Mouse (Mus musculus) brain, embryonic 14.5 days (tissue): ENCODE data around the gene 9530003J23Rik. TPM values are rescaled to one million over a fixed set of nuclear protein-coding genes. Genes with fewer than 3 reads are reported as not detected.
A peak's percentile ranks its signal among the peaks of the same experiment; 100 is the strongest.
"Not testable (repeated sequence)": the region's sequence is repeated elsewhere in the genome, so short reads cannot be mapped to it uniquely, and the experiment has no call there.

ENCODE experiments used
- DNase-seq: peaks from one replicate; pipeline ENCODE4 v3.0.0-alpha.2; 2011; ENCODE audit warnings: low read depth
- CTCF ChIP-seq: fragments of 200-500 bp; IDR thresholded peaks from 2 replicates; pipeline ENCODE4 v1.5.1; 2012; ENCODE audit warnings: inconsistent platforms, mild to moderate bottlenecking, moderate library complexity, borderline replicate concordance; ENCODE audit not compliant: insufficient read depth, insufficient read length; ENCODE audit errors: extremely low read depth
- POLR2A ChIP-seq: fragments of 200-500 bp; IDR thresholded peaks from 2 replicates; pipeline ENCODE4 v1.6.1; 2012; ENCODE audit warnings: mild to moderate bottlenecking, inconsistent platforms, borderline replicate concordance; ENCODE audit not compliant: poor library complexity, insufficient read depth, insufficient read length, severe bottlenecking; ENCODE audit errors: extremely low read depth
- polyA plus RNA-seq: library from polyadenylated mRNA; depleted of rRNA; stranded (reverse); fragments of >200 nt; gene quantifications from 2 replicates; pipeline ENCODE4 v1.2.3, GENCODE M21; 2012

Gene 9530003J23Rik
- polyA plus RNA-seq, 1 experiment, result not detected

DNA sequence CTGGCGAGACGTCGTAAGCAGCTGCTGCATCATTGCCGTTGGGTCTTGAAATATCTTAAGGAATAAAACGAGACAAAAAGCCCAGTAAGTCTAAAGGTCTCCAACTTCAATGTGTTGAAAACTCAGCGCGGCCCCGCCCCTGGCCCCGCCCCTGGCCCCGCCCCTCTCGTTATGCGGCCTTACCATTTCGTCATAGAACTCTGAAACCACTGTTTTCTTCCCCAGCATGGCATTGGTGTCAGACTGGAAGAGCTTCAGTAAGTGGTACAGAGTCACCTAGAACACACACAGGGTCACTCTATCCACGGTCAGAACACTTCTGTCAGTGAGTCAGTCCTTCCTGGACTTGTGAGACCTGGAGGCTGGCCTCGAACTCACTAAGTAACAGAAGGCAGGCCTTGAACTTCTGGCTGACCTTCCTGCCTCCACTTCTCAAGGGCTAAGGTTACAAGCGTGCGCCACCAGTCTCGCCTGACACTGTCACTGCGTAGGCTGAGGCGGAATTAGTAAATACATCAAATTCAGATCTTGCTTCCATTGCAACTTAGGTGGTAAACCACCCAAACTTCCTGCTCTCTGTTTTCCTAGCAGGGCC is 21.2 kb downstream of the 9530003J23Rik start:
- no peak for DNase-seq

DNA sequence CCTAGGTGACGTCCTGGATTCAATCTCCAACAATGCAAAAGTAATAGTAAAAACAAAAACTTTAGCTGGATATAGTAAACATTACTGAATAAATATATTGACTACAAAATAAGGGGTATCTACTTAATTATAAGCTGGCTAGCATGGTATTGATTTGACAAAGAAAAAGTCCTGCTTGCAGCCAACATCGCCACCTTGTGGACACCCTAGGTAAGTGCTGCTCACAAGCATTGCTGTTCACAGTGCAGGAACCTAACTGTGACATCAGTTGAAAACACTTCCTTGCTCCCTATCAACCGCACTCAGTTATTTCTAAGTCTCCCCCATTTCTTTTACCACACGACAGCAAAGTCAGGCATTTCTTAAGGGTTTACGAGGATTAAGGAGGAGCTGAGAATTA is 21.7 kb downstream of the 9530003J23Rik start:
- DNase-seq, result peak; percentile 58
- no peak for TF ChIP-seq POLR2A
- peak; percentile 76; the same call in 1 of the 2 replicates for TF ChIP-seq CTCF

More for the DNA sequence above, 21.2 kb downstream of the 9530003J23Rik start:
- no peak for TF ChIP-seq CTCF
- no peak for TF ChIP-seq POLR2A

DNA sequence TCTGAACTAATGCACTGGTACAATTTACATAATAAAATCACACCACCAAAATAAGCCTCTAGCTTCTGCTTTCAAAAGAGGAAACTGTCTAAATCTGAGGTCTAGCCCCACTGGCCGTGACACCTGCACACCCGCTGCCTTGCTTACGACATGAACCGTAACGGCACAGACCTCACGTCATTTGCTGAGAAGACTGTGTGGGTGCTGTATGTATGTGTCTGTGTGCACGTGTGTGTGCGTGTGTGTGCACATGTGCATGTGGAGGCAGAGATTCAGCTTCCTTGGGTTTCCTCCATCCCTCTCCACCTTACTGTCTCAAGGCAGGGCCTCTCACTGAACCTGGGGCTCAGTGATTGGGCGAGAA is 22.4 kb downstream of the 9530003J23Rik start:
- no peak for DNase-seq
- TF ChIP-seq CTCF, result no peak
- no peak for TF ChIP-seq POLR2A

DNA sequence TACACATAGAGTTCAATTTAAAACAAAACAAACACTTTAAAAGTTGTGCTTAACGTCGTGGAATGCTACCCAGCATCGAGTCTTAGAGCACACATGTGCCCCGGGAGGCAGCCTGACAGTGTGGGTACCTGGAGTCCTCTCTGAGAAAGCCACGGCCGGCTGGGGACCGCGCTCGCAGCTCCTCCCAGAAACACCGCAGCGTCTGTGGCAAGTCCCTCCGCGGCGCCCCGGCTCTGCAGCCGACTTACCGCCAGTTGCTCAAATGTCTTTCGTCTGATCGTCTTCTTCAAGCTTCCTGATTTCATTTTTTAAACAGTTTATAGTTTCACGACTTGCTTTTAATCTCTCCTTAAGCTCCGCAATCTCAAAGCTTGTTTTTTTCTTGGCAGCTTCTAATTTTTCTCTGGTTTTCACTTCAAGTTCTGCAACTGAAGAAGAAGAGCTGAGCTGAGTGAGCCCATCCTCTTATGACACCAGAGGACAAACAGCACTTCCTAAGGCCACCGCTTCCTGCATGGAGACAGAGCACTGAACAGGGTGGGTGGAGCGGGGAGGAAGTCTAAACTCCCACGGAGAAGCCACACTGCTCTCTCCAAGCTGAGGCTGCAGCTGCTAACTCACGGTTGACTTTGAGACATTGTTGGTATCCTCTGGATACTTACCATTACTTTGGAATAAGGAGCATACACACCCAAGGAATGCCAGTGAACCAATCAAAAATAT is 22.9 kb downstream of the 9530003J23Rik start:
- TF ChIP-seq POLR2A (no peak), CTCF (no peak)
- DNase-seq, result no peak

DNA sequence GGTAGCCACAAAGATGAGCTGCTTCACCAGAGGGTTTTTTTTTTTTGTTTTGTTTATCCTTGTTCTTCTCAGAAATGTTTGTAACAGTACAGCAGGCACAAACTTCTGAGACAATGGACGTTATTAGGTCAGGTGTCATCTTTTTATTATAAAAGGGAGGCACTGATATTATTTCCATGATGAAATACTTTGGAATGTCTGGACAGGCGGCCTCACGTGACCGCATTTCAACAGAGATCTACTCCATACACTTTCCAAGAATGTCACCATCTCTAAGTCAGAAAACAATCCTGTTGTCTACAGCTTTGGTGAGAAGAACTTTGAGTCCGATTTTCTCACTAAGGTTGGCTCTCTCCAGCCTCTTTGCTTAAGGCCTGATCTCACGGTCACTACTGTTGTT is 27.5 kb downstream of the 9530003J23Rik start:
- TF ChIP-seq POLR2A (no peak), CTCF (no peak)
- DNase-seq, result no peak

DNA sequence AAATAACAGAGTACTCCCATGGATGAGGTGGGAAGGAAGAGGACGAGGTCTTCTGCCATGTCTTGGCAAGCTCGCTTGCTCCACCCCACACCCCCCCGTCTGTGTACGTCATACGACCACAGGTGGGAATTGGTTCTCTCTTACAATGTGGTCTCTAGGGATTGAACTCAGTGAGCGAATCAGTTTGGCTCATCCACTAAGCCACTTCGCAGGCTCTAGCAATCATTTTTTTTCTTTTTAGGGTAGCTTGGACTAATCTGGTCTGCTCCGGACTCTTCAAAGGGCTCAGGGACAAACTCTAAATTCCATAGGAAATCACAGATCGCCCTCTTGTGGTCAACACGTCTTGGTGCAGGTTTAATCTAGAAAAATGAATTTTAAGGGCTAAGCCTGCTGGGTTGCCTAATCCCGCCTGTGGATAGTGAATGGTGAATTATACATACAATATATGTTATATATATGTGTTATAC is 29.0 kb downstream of the 9530003J23Rik start:
- TF ChIP-seq POLR2A (no peak), CTCF (peak; percentile 72; the same call in 1 of the 2 replicates)
- DNase-seq, result peak; percentile 87

DNA sequence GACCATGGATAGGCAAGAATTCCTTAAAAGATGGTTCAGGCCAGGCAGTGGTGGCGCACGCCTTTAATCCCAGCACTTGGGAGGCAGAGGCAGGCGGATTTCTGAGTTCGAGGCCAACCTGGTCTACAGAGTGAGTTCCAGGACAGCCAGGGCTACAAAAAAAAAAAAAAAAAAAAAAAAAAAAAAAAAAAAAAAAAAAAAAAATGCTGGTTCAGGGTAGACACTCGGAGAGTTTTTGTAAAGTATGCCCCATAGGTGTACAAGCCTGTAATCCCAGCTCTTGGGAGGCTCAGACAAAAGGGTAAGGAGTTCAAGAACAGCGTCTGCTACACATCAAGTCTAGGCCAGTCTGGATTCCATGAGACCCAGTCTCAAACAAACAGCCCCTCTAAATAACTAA is 29.7 kb downstream of the 9530003J23Rik start:
- DNase-seq, result not testable (repeated sequence)

DNA sequence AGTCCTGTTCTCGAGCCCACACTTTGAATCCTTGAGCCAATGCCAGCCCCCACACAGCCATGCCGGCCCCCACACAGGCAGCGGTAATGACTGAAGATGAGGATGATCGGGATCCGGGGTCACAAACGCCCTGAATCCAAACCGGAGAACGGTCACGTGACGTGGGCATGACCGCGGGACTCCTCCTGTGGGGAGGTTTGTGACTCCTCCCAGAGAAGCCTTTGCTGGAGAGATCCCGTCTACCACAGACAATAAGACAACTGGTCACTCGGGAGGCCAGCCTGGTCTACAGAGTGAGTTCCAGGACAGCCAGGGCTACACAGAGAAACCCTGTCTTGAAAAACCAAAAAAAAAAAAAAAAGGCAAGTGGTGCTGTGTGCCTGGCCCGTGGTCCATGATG is 30.3 kb downstream of the 9530003J23Rik start:
- TF ChIP-seq CTCF (no peak), POLR2A (no peak)
- DNase-seq, result no peak

DNA sequence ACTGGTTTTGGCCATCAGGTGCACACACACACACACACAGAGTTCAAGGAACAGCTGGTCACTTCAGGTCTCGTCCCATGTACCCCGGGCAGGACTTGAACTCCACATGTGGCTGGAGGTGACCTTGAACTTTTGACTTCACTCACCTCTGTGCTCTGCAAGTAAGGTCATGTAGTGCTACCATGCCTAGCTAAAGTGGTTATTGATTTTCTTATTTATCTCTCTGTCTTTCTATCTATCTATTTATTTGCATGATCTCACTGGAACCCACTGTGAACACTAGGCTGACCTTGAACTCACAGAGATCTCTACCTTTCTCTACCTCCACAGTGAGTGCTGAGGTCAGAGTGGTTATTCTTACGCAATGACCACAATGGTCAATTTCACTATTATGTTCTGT is 32.4 kb downstream of the 9530003J23Rik start:
- no peak for DNase-seq
- TF ChIP-seq POLR2A (no peak), CTCF (no peak)

DNA sequence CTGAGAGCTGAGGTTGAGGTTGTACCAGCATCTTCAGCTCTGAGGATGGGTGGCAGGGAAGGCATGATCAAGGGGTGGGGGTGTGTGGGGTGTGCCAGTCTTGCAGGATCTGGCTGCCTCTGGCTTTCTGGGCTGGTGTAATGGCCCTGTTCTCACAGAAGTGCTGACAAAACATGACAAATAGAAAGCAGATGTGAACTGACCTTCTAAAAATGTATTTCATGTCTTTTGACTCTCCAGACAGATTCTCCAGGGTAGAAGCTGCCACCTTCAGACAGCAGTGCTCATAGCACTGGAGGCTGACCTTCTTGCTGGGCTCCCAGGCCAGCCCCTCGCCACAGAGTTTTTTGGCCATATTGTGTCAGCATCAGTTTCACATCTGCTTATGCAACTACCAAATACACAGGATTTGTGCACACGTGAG is 34.9 kb downstream of the 9530003J23Rik start:
- no peak for DNase-seq
- TF ChIP-seq CTCF (no peak), POLR2A (no peak)

DNA sequence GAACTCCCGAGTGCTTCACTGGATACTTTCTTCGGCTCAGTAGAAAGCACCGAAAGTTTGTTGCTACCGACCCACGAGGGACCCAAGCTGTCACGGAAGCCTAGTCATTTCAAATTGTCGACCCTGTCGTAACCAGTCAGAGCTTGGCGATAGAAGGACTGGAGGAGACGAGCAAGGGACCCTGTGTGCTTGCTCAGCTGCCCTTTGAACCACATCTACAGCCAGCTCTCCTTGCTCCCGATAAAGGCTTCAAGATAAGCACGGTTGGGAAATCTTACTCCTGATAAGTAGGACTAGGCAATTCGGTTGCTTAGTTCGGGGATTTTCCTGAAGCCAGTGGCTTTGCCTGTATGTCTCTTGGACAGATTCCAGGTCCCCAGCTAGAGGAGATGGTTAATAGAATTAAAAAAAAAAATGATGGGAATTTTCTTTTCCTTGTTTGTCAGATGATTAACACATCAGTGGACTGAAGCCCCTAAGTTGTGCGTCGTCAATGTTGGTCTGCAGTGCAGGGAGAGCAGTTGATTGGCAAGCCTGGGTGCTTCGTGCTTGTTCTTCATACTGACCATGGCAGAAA is 35.4 kb downstream of the 9530003J23Rik start:
- DNase-seq, result no peak
- TF ChIP-seq CTCF (no peak), POLR2A (no peak)

DNA sequence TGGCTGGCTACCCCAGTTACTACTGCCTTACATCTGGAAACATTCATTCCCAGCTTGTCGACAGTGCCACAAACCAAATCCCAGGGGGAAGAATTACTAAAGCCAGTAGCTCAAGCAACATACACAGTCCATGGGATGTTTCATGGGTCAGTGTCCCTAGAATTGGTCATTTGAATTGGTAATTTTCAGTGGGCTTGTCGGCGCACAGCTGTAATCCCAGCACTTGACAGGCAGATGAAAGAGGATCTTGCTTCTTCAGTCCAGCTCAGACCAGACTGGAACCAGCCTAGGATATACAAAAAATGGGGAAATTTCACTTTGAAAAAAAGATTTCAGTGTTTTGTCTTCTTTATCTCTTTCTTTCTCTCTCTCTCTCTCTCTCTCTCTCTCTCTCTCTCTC is 38.8 kb downstream of the 9530003J23Rik start:
- no peak for DNase-seq
- TF ChIP-seq CTCF (no peak), POLR2A (no peak)

DNA sequence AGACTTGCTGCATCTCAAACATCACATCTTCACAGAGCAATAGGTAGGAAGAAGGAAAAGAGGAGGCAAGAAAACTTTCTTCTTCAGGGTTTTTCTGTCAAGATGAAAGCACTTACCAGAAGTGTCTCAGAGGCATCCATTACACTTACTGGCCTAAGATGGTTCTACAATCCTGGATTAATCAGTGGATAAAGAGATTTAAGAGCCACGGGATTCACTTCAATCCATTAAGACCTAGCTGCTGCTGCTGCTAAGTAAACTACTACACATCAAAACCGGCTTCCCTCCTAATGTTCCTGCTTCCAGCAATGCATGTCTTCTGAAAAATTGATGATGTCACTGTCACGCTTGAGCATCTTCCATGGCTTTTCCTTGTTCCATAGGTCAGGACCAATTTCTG is 41.8 kb downstream of the 9530003J23Rik start:
- TF ChIP-seq POLR2A, result no peak
- no peak for TF ChIP-seq CTCF
- no peak for DNase-seq

DNA sequence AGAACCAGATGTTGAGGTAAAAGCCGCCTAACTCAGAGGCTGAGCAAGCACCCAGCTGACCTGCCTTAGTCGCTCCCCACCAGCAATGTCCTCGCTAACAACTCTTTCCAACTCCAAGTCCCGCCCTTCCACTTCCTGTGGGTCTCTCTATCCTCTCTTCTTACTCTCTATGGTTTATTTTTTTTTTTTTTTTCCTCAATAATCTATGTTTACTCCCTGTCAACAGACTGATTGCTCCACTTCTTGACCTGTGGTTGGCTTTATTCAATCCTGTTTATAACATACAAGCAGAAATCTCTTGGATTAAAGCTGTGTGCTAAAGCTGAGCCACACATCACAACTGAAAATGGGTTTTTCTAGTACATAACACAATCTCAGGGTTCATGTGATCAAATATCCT is 42.8 kb downstream of the 9530003J23Rik start:
- DNase-seq, result no peak
- no peak for TF ChIP-seq CTCF
- no peak for TF ChIP-seq POLR2A
